Mouse (Mus musculus): ENCODE results near the gene E4f1. TPM values are rescaled to one million over a fixed set of nuclear protein-coding genes. Genes with fewer than 3 reads are reported as not detected.
A peak's percentile ranks its signal among the peaks of the same experiment; 100 is the strongest.

Gene E4f1
- polyA plus RNA-seq, 1 experiment from 2014 or later, result 28.8 TPM

- no peak for ATAC-seq (ENCODE audit: low read depth)
- Histone ChIP-seq H3K4me1 (replicated peaks; ENCODE audit: control insufficient read depth, insufficient read depth, low read length) (0 out of 2 replicates have a peak, but pooled peaks cover 2% of the 10 kb centered on the region), H3K9ac (ENCODE audit: low read length) (no peak overlapping the region), H3K27me3 (ENCODE audit: control insufficient read depth, insufficient read depth, low read depth, low read length) (no peaks in the 10 kb centered on the region), H3K27ac (ENCODE audit: low read length) (no peak overlapping the region), H3K4me3 (ENCODE audit: low read length) (no peak overlapping the region), H3K4me2 (ENCODE audit: low read depth, low read length) (no peak overlapping the region), H3K9me3 (ENCODE audit: control insufficient read depth, low read length) (no peaks in the 10 kb centered on the region), H3K36me3 (ENCODE audit: control insufficient read depth, insufficient read depth, low read length) (peaks cover 8% of the 10 kb centered on the region)
- 80% methylated on average over 10 of the region's 10 CpGs for WGBS
Measured at GRCm38 (mm10) chr17:24504085-24504484, 34.0 kb upstream of the E4f1 start.

GRCm38 (mm10) chr17:24502208-24502607 is 32.1 kb upstream of the E4f1 start:
- no peak overlapping the region for H3K27ac ChIP-seq (ENCODE audit: low read length)
- no peak overlapping the region for H3K4me2 ChIP-seq (ENCODE audit: low read depth, low read length)
- 38% methylated on average over 11 of the region's 11 CpGs for WGBS
- H3K4me3 ChIP-seq (ENCODE audit: low read length), result no peak overlapping the region
- H3K9ac ChIP-seq (ENCODE audit: low read length), result no peak overlapping the region
- ATAC-seq (ENCODE audit: low read depth), result no peak
- 0 out of 2 replicates have a peak, but pooled peaks cover 2% of the 10 kb centered on the region for H3K4me1 ChIP-seq (replicated peaks; ENCODE audit: control insufficient read depth, insufficient read depth, low read length)
- no peaks in the 10 kb centered on the region for H3K36me3 ChIP-seq (ENCODE audit: control insufficient read depth, insufficient read depth, low read length)
- H3K9me3 ChIP-seq (ENCODE audit: control insufficient read depth, low read length), result no peaks in the 10 kb centered on the region
- no peaks in the 10 kb centered on the region for H3K27me3 ChIP-seq (ENCODE audit: control insufficient read depth, insufficient read depth, low read depth, low read length)

- H3K9ac ChIP-seq (ENCODE audit: low read length), result no peak overlapping the region
- H3K4me2 ChIP-seq (ENCODE audit: low read depth, low read length), result no peak overlapping the region
- ATAC-seq (ENCODE audit: low read depth), result no peak
- no peak overlapping the region for H3K27ac ChIP-seq (ENCODE audit: low read length)
- H3K4me3 ChIP-seq (ENCODE audit: low read length), result no peak overlapping the region
- no peaks in the 10 kb centered on the region for H3K9me3 ChIP-seq (ENCODE audit: control insufficient read depth, low read length)
- WGBS, result 81% methylated on average over 1 of the region's 1 CpGs
- no peaks in the 10 kb centered on the region for H3K4me1 ChIP-seq (replicated peaks; ENCODE audit: control insufficient read depth, insufficient read depth, low read length)
- no peaks in the 10 kb centered on the region for H3K36me3 ChIP-seq (ENCODE audit: control insufficient read depth, insufficient read depth, low read length)
- H3K27me3 ChIP-seq (ENCODE audit: control insufficient read depth, insufficient read depth, low read depth, low read length), result peaks cover 2% of the 10 kb centered on the region; the same call in 1 of the 2 replicates
Measured at GRCm38 (mm10) chr17:24496026-24496425, 25.9 kb upstream of the E4f1 start.

DNA sequence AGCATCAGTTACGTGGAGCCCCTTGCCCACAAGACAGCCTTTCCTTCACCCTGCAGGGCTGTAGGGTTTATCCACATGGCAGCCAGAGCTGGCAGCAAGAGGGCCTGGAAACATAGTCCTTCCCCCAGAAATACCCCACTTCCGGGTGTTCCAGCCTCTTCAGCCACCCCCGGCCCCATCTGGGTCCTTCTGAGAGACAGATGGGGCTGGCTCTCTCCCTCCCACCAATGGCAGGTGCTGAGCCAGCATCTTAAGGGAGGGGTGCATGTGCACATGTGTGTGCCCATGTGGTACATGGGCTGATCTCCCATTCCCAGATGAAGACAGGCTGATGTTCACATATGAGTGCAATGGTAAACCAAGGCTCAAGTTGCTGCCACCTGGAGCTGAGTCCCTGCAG is 25.3 kb upstream of the E4f1 start:
- Histone ChIP-seq H3K4me1 (replicated peaks; ENCODE audit: control insufficient read depth, insufficient read depth, low read length) (no peaks in the 10 kb centered on the region), H3K4me3 (ENCODE audit: low read length) (no peak overlapping the region), H3K27me3 (ENCODE audit: control insufficient read depth, insufficient read depth, low read depth, low read length) (peaks cover 2% of the 10 kb centered on the region), H3K9me3 (ENCODE audit: control insufficient read depth, low read length) (no peaks in the 10 kb centered on the region), H3K4me2 (ENCODE audit: low read depth, low read length) (no peak overlapping the region), H3K36me3 (ENCODE audit: control insufficient read depth, insufficient read depth, low read length) (no peaks in the 10 kb centered on the region), H3K27ac (ENCODE audit: low read length) (no peak overlapping the region), H3K9ac (ENCODE audit: low read length) (no peak overlapping the region)
- 73% methylated on average over 3 of the region's 3 CpGs for WGBS
- no peak for ATAC-seq (ENCODE audit: low read depth)

- Histone ChIP-seq H3K9ac (ENCODE audit: low read length) (no peak overlapping the region), H3K27me3 (ENCODE audit: control insufficient read depth, insufficient read depth, low read depth, low read length) (peaks cover 7% of the 10 kb centered on the region), H3K9me3 (ENCODE audit: control insufficient read depth, low read length) (no peaks in the 10 kb centered on the region), H3K36me3 (ENCODE audit: control insufficient read depth, insufficient read depth, low read length) (no peaks in the 10 kb centered on the region), H3K4me3 (ENCODE audit: low read length) (no peak overlapping the region), H3K4me1 (replicated peaks; ENCODE audit: control insufficient read depth, insufficient read depth, low read length) (no peaks in the 10 kb centered on the region), H3K27ac (ENCODE audit: low read length) (no peak overlapping the region), H3K4me2 (ENCODE audit: low read depth, low read length) (no peak overlapping the region)
- WGBS, result 45% methylated on average over 2 of the region's 2 CpGs
- ATAC-seq (ENCODE audit: low read depth), result no peak
Measured at GRCm38 (mm10) chr17:24494627-24495335, 24.7 kb upstream of the E4f1 start.

GRCm38 (mm10) chr17:24490399-24490798 is 20.3 kb upstream of the E4f1 start:
- Histone ChIP-seq H3K27me3 (ENCODE audit: control insufficient read depth, insufficient read depth, low read depth, low read length) (peaks cover 32% of the 10 kb centered on the region), H3K4me2 (ENCODE audit: low read depth, low read length) (no peak overlapping the region), H3K4me1 (replicated peaks; ENCODE audit: control insufficient read depth, insufficient read depth, low read length) (peaks cover 9% of the 10 kb centered on the region), H3K27ac (ENCODE audit: low read length) (no peak overlapping the region), H3K9me3 (ENCODE audit: control insufficient read depth, low read length) (no peaks in the 10 kb centered on the region), H3K4me3 (ENCODE audit: low read length) (no peak overlapping the region), H3K9ac (ENCODE audit: low read length) (no peak overlapping the region), H3K36me3 (ENCODE audit: control insufficient read depth, insufficient read depth, low read length) (no peaks in the 10 kb centered on the region)
- WGBS, result 66% methylated on average over 4 of the region's 4 CpGs
- ATAC-seq (ENCODE audit: low read depth), result no peak

DNA sequence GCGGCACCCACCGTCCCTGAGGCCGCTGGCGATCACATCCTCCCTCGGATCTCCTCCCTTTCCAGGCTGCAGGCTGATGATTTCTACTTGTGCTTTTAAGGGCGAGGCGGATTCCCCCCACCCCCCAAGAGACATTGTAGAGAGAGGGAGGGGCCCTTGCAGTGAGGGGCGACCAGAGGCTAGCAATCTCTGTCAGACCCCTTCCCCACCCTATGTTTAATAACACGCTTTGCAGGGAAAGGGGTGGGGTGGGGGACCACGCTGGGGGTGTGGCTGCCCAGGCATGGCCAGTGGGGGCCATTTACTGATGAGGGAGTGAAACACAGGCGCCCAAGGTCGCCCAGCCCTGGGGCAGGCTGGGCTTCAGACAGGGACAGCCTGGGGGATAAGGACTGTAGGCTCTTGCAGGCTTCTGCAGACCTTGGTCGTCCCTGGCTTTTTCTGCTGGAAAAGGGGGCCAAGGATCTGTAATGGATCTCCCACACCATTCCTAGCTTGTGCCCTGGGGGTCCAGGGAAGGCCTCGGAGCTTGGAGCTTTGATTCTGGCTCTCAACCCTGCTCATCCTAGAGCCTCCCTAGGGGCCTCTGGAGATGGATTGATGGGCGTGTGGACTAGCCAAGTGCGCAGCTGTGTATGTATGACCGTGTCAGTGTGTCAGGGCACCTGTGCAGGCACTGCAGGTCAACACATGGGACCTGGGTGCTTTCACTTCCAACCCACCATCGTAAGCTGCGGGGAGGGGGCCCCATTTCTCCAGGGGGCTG is 19.3 kb upstream of the E4f1 start:
- H3K27ac ChIP-seq (ENCODE audit: low read length), result no peak overlapping the region
- H3K9me3 ChIP-seq (ENCODE audit: control insufficient read depth, low read length), result no peaks in the 10 kb centered on the region
- H3K4me3 ChIP-seq (ENCODE audit: low read length), result peak overlapping the region; percentile 72
- H3K27me3 ChIP-seq (ENCODE audit: control insufficient read depth, insufficient read depth, low read depth, low read length), result peaks cover 32% of the 10 kb centered on the region
- peaks cover 9% of the 10 kb centered on the region for H3K4me1 ChIP-seq (replicated peaks; ENCODE audit: control insufficient read depth, insufficient read depth, low read length)
- peak overlapping the region; percentile 74 for H3K9ac ChIP-seq (ENCODE audit: low read length)
- H3K4me2 ChIP-seq (ENCODE audit: low read depth, low read length), result peak overlapping the region; percentile 100
- 0 out of 2 replicates have a peak, but pooled peaks have one; percentile 24 for ATAC-seq (ENCODE audit: low read depth)
- WGBS, result 19% methylated on average over 19 of the region's 19 CpGs
- H3K36me3 ChIP-seq (ENCODE audit: control insufficient read depth, insufficient read depth, low read length), result no peaks in the 10 kb centered on the region

DNA sequence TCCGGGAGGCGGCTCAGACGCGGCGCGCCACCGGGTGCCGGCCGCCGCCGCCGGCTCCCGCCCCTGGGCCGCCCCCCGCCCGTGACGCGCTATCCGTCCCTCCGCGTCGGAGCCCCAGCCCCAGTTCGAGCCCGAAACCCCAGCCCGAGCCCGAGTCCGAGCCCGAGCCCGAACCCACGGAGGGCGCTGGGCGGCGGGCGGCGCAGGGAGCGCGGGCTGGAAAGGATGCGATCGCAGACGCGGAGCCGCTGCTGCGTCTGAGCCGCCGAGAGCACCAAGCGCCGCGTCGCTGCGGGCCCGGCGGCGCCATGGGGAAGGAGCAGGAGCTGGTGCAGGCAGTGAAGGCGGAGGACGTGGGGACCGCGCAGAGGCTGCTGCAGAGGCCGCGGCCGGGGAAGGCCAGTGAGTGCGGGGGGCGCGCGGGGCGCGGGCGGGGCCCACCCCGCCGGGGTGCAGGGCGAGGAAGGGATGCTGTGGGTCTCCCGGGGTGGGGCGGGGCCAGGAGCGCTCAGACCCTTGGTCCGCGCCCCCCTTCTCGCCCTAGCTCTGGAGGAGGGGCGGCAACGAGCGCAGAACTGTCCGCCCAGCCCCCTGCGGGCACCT is 18.6 kb upstream of the E4f1 start:
- ATAC-seq (ENCODE audit: low read depth), result peak; percentile 74
- Histone ChIP-seq H3K36me3 (ENCODE audit: control insufficient read depth, insufficient read depth, low read length) (no peaks in the 10 kb centered on the region), H3K4me1 (replicated peaks; ENCODE audit: control insufficient read depth, insufficient read depth, low read length) (peaks cover 9% of the 10 kb centered on the region), H3K9ac (ENCODE audit: low read length) (peak overlapping the region; percentile 74), H3K4me3 (ENCODE audit: low read length) (peak overlapping the region; percentile 72), H3K27ac (ENCODE audit: low read length) (no peak overlapping the region), H3K9me3 (ENCODE audit: control insufficient read depth, low read length) (no peaks in the 10 kb centered on the region), H3K27me3 (ENCODE audit: control insufficient read depth, insufficient read depth, low read depth, low read length) (peaks cover 32% of the 10 kb centered on the region), H3K4me2 (ENCODE audit: low read depth, low read length) (peak overlapping the region; percentile 100)
- WGBS, result under 1% methylated on average over 44 of the region's 81 CpGs

GRCm38 (mm10) chr17:24488186-24488661 is 18.1 kb upstream of the E4f1 start, which contains the start of gene Caskin1:
TSS of gene Caskin1 (plus strand) at chr17:24488601.
- peaks cover 32% of the 10 kb centered on the region for H3K27me3 ChIP-seq (ENCODE audit: control insufficient read depth, insufficient read depth, low read depth, low read length)
- ATAC-seq (ENCODE audit: low read depth), result peak; percentile 57
- under 1% methylated on average over 37 of the region's 45 CpGs for WGBS

More at GRCm38 (mm10) chr17:24488186-24488661, 18.1 kb upstream of the E4f1 start, which contains the start of gene Caskin1:
- Histone ChIP-seq H3K4me3 (ENCODE audit: low read length) (peak within 1 kb of the TSS; percentile 72), H3K36me3 (ENCODE audit: control insufficient read depth, insufficient read depth, low read length) (no peaks in the 10 kb centered on the region), H3K27ac (ENCODE audit: low read length) (no peak within 1 kb of the TSS), H3K9ac (ENCODE audit: low read length) (peak within 1 kb of the TSS; percentile 74), H3K4me1 (replicated peaks; ENCODE audit: control insufficient read depth, insufficient read depth, low read length) (peaks cover 9% of the 10 kb centered on the region), H3K4me2 (ENCODE audit: low read depth, low read length) (peak within 1 kb of the TSS; percentile 100), H3K9me3 (ENCODE audit: control insufficient read depth, low read length) (no peaks in the 10 kb centered on the region)
